Mouse (Mus musculus) gastrocnemius, postnatal 14 days (tissue): ENCODE data around the gene Tdrd9. TPM values are rescaled to one million over a fixed set of nuclear protein-coding genes. Genes with fewer than 3 reads are reported as not detected.

ENCODE experiments used
- microRNA-seq, 2 experiments: library from miRNA; unstranded; fragments of <30 nt; microRNA quantifications; one replicate each; pipeline ENCODE4 v1.2.0; 2021
- total RNA-seq, 2 experiments: library from RNA; stranded (reverse); gene quantifications; 2 replicates each; pipeline ENCODE4 v1.2.3; 2021

Tdrd9 gene
- total RNA-seq, 2 experiments from 2014 or later = 0.31 to 0.38 TPM

Small RNAs within 50 kb of the gene (microRNA-seq; reads per million reads assigned to microRNA genes)
- gene Mir3073a (0 reads per million in 2 experiments), gene Mir3073b (0 reads per million in 2 experiments)

Other genes with a start within 250 kb of the Tdrd9 start
- gene Klc1, start 212.7 kb upstream of the Tdrd9 start, total RNA-seq = 10 to 100 TPM; 53.4 to 62.2 TPM
- gene Xrcc3, start 157.7 kb upstream of the Tdrd9 start, total RNA-seq = under 1 TPM; 0.53 to 0.86 TPM
- gene Zfyve21, start 157.4 kb upstream of the Tdrd9 start, total RNA-seq = 10 to 100 TPM; 15.1 to 18.6 TPM
- gene Ppp1r13b, start 63.4 kb upstream of the Tdrd9 start, total RNA-seq = 1 to 10 TPM; 8.5 to 9.0 TPM
- gene Atp5mpl, start 4.6 kb upstream of the Tdrd9 start, total RNA-seq = 100 to 1,000 TPM; 816 to 919 TPM
- gene Rd3l, start 9.8 kb downstream of the Tdrd9 start, total RNA-seq = not detected
- not detected for gene Aspg, start 135.1 kb downstream of the Tdrd9 start, total RNA-seq
- 1 to 10 TPM; 8.2 to 8.6 TPM for gene Kif26a, start 174.6 kb downstream of the Tdrd9 start, total RNA-seq